Mouse (Mus musculus) ZHBTc4 (cell line): ENCODE measurements at regions not wholly inside any gene's neighbourhood (a gene's known extent, or its start where the extent isn't known, plus 50 kb on each side); places are given as distances from the start of the nearest gene placed in this dataset.

ENCODE experiments used
- DNase-seq: peaks from one replicate; pipeline ENCODE4 v3.0.0-alpha.2; 2011; ENCODE audit warnings: low read depth, low spot score

DNA sequence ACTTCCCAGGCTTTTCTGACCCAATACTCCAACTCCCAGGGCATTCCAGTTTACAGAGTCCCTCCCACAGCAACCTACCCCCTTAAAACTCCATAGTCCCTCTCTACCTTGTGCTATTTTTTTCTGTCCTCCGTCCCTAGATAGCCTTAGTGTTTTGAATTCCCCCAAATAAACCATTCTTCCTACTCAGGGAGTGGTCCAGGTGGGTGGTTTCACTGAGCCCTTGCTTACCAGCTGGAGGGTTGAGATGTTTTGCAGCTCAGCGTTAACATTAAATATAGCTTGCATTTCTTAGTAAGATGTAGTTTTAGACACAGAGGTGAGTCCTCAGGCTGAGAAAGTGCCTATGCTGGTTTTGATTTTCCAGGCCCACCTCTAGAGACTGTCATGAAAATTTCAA lies 313.0 kb downstream of the Bmper start:
- DNase-seq, result no peak

- DNase-seq, result no peak
Measured at GRCm38 (mm10) chr9:23538051-23538450, 315.2 kb downstream of the Bmper start.

GRCm38 (mm10) chr9:23551692-23552091 lies 328.8 kb downstream of the Bmper start:
- no peak for DNase-seq

DNA sequence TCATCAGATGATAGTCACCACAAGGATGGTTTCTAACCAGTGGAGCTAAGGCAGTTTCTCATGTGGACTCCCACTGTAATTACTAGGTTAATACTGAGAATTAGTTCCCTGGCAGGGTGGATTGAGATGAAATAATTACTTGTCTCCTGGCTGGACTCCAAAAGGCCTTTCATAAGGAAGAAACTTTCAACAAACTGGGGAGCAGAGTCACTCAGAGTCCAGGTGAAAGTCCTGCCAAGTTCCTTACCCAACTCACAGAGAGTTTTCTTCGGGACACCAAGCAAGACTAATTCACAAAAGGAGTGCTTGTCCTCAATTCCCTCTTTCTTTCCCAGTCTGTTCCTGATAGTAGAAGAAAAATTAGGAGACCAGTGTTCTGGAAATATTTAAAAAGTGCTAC lies 330.9 kb downstream of the Bmper start:
- no peak for DNase-seq

GRCm38 (mm10) chr9:23557601-23558000 lies 334.7 kb downstream of the Bmper start:
- DNase-seq, result no peak

GRCm38 (mm10) chr9:23561924-23562323 lies 339.0 kb downstream of the Bmper start:
- DNase-seq, result no peak

DNA sequence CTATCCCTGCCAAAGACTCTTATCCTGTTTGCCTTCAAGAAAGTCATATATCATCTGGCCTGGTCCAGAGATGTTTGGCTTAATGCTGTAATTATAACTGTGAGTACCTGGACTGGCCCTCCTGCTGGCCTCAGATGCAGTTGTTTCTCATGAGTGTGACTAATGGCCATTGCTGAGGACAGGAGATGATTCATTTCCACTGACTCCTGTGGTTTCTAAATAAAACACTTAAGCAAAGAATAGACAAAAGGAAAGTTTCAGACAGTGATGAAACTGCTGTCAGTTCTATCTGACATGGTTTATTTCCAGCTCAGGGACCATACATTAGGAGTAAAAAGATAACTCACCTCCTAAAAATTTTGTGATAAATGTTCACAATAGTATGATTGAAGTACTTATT lies 344.2 kb downstream of the Bmper start:
- DNase-seq, result no peak

DNA sequence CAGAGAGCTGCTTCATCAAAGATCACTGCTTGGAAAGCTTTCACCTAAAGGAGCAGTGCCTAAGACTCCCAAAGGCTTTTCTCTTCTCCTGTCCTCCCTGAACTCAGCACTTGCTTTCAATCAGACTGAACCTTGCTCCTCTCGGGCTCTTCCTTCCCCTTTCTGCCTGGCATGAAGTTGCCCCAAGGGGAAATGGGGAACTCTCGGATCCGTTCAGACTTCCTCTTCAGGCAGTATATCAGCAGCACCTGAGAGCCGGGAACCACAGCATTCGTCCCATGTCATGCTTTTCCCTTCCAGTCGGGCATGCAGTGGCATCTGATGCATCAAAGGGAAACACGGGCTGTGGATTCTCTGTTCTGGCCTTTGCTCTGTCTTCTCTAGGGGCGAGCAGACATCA lies 347.3 kb downstream of the Bmper start:
- no peak for DNase-seq

GRCm38 (mm10) chr9:23576314-23576713 lies 353.4 kb downstream of the Bmper start:
- no peak for DNase-seq

DNA sequence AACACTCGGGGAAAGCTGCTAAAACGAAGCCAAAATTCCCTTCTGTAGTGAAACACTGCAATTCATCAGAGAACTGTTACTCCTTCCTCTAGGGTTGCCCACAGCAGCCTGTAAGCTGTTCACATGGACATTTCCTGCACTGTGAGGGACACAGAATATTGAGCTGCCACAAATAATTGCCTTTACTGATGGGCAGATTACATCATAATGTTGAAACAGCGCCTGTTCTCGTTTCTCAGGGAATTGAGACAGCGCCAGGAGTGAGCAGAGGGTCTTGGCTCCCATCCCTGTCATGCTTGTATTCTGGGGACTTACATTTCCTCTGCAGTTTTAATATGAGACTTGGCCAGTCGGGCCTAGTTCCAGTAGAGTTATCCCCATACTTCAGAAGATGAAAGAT lies 357.3 kb downstream of the Bmper start:
- DNase-seq, result no peak

- peak; percentile 84 for DNase-seq
Measured at GRCm38 (mm10) chr9:23581039-23581606, 358.2 kb downstream of the Bmper start.

DNA sequence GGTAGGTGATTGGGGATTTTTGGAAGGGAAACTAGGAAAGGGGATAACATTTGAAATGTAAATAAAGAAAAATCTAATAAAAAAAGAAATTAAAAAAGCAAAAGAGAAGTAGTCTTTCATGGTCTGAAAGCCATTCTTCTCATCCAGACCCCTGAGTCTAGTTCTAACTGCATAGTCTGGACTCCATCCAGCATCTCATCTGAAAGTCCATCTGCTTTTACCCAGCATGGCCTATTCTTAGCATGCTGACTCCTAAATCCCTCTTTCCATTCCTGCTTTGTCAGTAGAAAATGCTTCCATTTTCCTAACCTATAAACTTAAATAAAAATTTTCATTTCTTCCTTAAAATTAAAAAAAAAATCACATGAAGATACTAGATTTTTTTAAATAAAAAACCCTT lies 361.7 kb downstream of the Bmper start:
- DNase-seq, result no peak

DNA sequence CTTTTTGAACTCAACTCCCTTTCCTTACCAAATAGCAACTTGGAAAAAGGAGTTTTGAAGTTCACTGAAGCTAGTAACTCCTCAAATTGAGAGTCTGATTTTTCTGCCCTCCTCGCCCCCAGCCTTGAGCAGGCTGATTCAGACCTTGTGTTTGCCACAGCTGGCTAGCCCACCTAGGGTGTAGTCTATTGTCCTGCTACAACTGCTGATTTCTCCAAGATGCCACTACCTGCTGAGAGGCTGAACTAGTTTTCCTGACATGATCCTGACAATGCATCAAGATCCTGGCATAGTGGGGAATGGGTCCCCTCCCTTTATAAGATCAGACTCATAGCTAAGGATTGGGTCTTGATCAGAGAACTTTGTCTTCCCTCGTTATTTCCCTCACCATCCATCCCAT lies 366.1 kb downstream of the Bmper start:
- peak; percentile 59 for DNase-seq

GRCm38 (mm10) chr9:23591906-23592305 lies 369.0 kb downstream of the Bmper start:
- DNase-seq, result no peak

GRCm38 (mm10) chr9:23600623-23601022 lies 377.7 kb downstream of the Bmper start:
- DNase-seq, result no peak
